13 mouse cellular contexts compared by ENCODE assay signal in genomic region chr6:127407742-127408141, GRCm38 (mm10). TPM values are rescaled to one million over a fixed set of nuclear protein-coding genes. Genes with fewer than 3 reads are reported as not detected.
DNase-seq lines count a peak whose midpoint lies in the region; ATAC-seq and TF ChIP-seq lines count a peak whose summit lies in the region.
"Had no signal": no experiment of that assay in that cellular context is flagged by ENCODE, and none has a peak within 500 bp of the region (broad histone marks: within the 10 kb centered on the region; RNA-seq: fewer than 3 reads in every experiment).

No protein-coding gene starts in this region.

- DNase-seq in embryo, embryonic 10 days (ENCODE audit: low spot score): peak; percentile 21
- no peak for DNase-seq in embryo, embryonic 9.5 days (ENCODE audit: extremely low spot score)
- DNase-seq in lung, embryonic 14.5 days: peak; percentile 11
- DNase-seq in lung, adult 18-20 months: no peak
- peak; percentile 14 for DNase-seq in thymus, postnatal 14 days
- DNase-seq in spleen, postnatal 4 days (ENCODE audit: low spot score in 2 of 2): no peak
- DNase-seq: adrenal gland, postnatal 14 days; cerebellum, adult 9-10 months; heart, postnatal 36 days had no signal

- H3K36me3 ChIP-seq in lung, embryonic 14.5 days (ENCODE audit: insufficient read depth): no peaks in the 10 kb centered on the region
- H3K36me3 ChIP-seq: kidney, embryonic 15.5 days; lung, embryonic 15.5 days had no signal

- H3K4me1 ChIP-seq in lung, embryonic 14.5 days (ENCODE audit: insufficient read depth): peaks cover 7% of the 10 kb centered on the region; the same call in 1 of the 2 replicates

- H3K4me3 ChIP-seq in lung, embryonic 14.5 days (ENCODE audit: low read depth, low read length): no peak overlapping the region
- H3K4me3 ChIP-seq: kidney, embryonic 15.5 days; lung, embryonic 15.5 days had no signal

- H3K9ac ChIP-seq in lung, embryonic 14.5 days: no peak overlapping the region
- H3K9ac ChIP-seq: kidney, embryonic 15.5 days; lung, embryonic 15.5 days had no signal

- no peak overlapping the region for H3K4me2 ChIP-seq in lung, embryonic 14.5 days
- H3K4me2 ChIP-seq: kidney, embryonic 15.5 days; lung, embryonic 15.5 days had no signal

- WGBS in lung, embryonic 14.5 days: 11% methylated on average over 4 of the region's 4 CpGs

- H3K9me3 ChIP-seq in lung, embryonic 14.5 days (ENCODE audit: low read depth, low read length): no peaks in the 10 kb centered on the region
- H3K9me3 ChIP-seq: kidney, embryonic 15.5 days; lung, embryonic 15.5 days had no signal

- no peak overlapping the region for H3K27ac ChIP-seq in lung, embryonic 14.5 days (ENCODE audit: low read depth)
- H3K27ac ChIP-seq: kidney, embryonic 15.5 days; lung, embryonic 15.5 days had no signal

- H3K27me3 ChIP-seq in lung, embryonic 14.5 days (ENCODE audit: insufficient read depth, low read length): no peaks in the 10 kb centered on the region
- H3K27me3 ChIP-seq: lung, embryonic 15.5 days had no signal

- no peak for TF ChIP-seq CTCF in lung, embryonic 14.5 days (IDR thresholded peaks at IDR 0.05; ENCODE audit: low read depth)

- ATAC-seq in lung, embryonic 14.5 days (ENCODE audit: insufficient read depth): peak; percentile 35; the same call in 1 of the 2 replicates
- peak; percentile 93 for ATAC-seq in granulocyte monocyte progenitor cell, adult 5-6 weeks (replicated peaks; ENCODE audit: poor library complexity, severe bottlenecking)
- no peak for ATAC-seq in frontal cortex, adult (ENCODE audit: low TSS enrichment)

RNA-seq across cellular contexts. Expression of gene Parp11, which starts 38.9 kb away (rescaled TPM):
- 29.1 and 31.4 TPM in 2 replicates for polyA plus RNA-seq in lung, embryonic 14.5 days (2014; fragmentation: Nextera tagmentation; extraction: Ambion mirVana)
- total RNA-seq in granulocyte monocyte progenitor cell, adult 5-6 weeks (2014; fragmentation: Nextera tagmentation): 21.4 and 36.6 TPM in 2 replicates
- total RNA-seq in granulocyte monocyte progenitor cell, adult 5-6 weeks (2017): 24.9 and 33.3 TPM in 2 replicates

Comparison
In these comparisons a context has a peak if more than half of its experiments do, and no peak if none do; other contexts are left out.
1. DNase-seq: peak in embryo, embryonic 10 days (single experiment), lung, embryonic 14.5 days (single experiment) and thymus, postnatal 14 days (single experiment); none in embryo, embryonic 9.5 days (single experiment), lung, adult 18-20 months (0 of 2) and spleen, postnatal 4 days (0 of 2).